Mouse (Mus musculus) ZHBTc4 (cell line): ENCODE data around the gene Parp16.

Experiments used
- DNase-seq: peaks from one replicate; pipeline ENCODE4 v3.0.0-alpha.2; 2011; ENCODE audit warnings: low read depth, low spot score

Gene Parp16

GRCm38 (mm10) chr9:65243249-65243648, 48.1 kb downstream of the Parp16 start:
- DNase-seq = no peak

DNA sequence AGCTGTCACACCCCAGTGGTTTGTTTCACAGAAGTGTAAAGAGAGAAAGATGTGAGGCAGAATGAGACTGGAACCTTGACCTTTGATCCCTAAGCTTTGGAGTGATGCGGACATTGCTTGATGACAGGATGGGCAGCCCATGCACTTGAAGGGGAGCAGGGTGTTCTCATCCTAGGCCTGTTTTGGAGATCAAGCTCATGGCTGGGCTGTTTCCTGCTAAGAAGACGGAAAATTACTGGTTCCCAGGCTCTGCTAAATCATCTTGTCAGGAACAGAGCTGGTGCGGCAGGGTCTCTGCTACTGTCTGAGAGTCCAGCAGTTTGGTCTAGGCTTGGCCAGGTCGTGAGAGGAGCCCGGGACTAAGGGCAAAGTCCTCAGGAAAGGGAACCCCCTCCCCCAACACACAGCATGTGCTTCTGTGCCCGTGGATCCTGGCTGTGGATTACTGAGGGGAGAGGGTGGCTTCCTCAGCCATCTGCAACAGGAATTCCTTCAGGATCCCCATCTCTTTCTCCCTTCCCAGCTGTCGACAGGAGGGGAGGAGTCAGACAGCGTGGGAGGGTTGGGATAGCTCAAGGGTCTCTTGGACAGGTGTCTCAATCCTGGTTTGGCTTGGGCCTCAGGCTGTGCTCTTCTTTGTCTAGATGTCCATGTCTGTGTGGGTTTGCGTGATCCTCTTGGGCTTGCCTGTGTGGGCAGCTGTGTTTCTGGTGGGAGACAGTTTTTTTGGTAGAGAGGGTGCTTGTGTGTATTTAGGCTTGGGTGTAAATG, 49.1 kb downstream of the Parp16 start:
- DNase-seq = no peak

GRCm38 (mm10) chr9:65247502-65248376, 52.6 kb downstream of the Parp16 start:
- no peak for DNase-seq

DNA sequence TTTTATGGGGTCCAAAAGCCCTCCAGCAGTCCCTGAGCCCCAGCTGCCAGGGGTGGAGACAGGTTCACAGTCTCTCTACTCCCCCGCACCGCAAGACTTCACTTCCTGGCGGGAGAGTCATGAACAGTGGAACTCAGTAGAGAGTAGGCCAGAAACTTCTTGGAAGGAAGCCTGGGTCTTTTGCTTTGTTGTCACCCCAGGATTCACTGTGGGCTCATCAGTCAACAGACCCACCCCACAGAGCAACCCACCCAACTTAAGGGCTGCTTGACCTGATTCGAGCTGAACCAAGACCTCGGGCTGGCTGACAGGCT, 53.2 kb downstream of the Parp16 start:
- no peak for DNase-seq

DNA sequence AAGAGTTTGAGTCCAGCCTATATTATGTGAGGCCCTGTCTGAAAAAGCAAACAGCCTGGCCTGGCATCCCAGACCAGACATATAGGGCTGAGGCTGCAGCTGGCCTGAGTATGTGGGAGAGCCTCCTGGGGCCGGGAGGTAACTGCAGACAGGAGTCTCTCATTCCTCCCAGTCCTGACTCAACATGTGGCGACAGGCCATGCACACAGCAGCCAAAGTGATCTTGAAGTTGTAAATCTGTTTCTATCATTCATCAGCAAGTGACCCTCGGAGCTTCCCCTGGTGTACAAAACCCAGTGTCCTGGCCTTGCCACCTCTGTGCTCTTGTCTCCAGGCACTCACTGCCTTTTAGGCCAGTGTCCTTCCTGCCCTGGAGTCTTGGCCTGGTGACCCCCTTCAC, 56.9 kb downstream of the Parp16 start:
- DNase-seq = no peak

DNA sequence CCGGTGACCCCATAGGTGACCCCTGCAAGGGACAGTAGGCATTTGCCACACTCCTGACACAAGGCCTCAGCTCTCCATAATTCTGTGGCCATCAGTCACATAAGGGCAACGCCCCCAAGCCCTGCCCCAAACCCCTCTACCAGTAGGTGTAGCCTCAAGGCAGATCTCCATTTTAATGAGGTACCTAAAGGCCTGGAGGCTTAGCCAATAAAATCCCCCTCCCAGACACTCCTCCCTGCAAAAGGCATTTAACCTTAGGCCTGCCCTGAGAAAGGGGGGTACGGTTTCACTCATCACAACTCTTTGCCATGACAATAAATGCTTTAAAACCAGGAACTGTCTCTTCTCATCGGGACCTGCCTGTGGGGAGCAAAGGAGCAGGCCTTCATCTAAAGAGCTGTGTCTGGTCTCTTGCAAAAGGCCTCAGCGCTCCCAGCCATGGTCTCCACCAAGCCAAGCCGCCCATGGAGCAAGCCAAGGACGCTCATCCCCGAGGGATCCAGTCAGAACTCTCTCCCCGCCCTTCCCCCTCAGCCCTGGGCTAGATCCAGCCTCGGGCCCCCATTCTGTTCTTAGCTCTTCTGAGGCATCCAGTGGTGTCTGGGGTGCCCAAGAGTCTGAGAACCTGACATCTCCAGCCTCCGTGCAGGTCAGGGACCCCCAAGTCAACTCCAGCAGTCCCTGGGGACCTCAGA, 60.9 kb downstream of the Parp16 start:
- peak; percentile 46 for DNase-seq

GRCm38 (mm10) chr9:65257218-65257910, 62.2 kb downstream of the Parp16 start:
- DNase-seq = peak; percentile 39

- no peak for DNase-seq
Observed at GRCm38 (mm10) chr9:65259366-65259765, 64.2 kb downstream of the Parp16 start.

DNA sequence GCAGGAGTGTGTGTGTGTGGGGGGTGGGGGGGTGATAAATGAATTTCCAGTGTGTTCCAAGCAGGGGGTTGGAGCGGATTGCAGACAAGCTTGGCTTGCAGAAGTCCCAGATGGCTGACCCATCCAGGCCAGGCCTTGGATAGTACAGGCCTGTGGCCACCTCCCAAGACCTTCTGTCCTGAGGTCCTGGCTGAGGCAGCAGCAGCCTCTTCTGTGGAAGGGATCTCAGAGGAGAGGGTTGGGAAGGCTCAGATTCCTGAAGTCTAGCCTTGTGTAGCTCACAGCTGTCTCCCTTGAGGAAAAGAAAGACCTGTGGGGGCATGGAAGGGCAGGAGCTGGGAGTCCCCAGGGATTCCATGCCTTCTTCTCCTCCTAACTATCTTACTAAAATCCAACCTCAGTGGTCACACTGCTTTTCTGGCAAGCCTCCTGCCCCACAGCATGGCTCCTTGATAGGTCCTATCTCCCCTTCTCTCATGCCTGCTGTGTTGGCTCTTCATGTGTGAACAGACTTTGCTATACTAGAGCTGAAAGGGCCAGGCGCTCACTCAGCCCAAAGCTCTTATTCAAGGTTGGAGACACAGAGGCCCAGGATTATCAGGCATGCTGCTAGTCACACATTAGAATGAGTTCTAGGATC, 66.6 kb downstream of the Parp16 start:
- no peak for DNase-seq

GRCm38 (mm10) chr9:65262641-65263120, 67.5 kb downstream of the Parp16 start:
- no peak for DNase-seq

- no peak for DNase-seq
Observed at GRCm38 (mm10) chr9:65264959-65265358, 69.8 kb downstream of the Parp16 start, which contains the start of gene Cilp. Gene Cilp, plus strand, starts transcription at chr9:65265180.

DNA sequence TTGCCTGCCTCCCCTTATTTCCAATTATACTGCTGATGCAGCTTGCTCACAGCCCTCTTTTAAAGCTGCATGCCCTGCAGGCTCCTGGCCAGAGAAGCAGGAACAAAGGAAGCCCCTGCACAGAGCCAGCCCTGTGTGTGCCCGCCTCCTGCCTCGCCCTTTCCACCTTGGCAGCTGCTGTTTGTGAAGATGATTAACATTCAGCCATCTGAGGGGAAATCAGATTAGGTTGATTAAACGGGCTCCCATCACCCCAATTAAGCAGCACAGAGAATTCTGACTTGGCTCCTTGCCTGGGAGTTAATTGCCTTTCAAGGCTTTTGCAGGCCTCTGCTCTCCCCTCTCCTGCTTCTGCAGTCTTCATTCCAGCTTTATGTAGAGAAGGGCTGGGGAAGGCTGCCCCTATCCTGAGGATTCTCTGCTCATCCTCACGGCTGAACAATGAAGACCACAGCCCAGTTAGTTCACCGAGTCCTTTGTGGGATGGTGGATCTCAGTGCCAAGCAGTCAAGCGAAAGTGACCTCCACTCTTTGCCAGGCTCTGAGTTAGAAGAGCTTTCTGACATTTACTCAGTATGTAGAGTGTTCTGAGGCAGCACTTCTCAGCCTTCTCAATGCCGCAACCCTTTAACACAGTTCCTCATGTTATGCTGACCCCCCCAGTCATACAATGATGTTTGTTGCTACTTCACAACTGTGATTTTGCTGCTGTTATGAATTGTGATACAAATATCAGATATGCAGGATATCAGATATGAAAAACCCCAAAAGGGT, 72.8 kb downstream of the Parp16 start:
- DNase-seq = no peak

- DNase-seq = no peak
Observed at GRCm38 (mm10) chr9:65273048-65273809, 78.1 kb downstream of the Parp16 start.

DNA sequence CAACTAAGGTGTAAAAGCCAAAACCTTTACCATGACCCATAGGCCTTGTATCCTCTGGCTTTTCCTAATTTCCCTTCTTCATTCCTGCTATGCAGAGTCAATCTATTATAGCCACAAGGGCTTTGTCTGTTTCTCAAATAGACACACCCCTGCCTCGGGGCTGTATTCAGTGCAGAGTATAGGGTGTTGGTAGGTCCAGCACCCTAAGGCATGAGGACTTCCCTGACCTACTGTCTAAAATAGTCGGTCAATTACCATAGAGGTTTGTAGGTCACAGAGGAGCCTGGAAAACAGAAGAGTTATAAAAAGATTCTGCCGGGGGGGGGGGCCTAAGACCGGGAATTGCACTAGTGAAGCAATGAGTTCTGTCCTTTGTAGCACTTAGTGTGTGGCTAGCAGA, 78.7 kb downstream of the Parp16 start:
- DNase-seq = peak; percentile 67

GRCm38 (mm10) chr9:65274851-65275250, 79.7 kb downstream of the Parp16 start:
- DNase-seq = peak; percentile 50

DNA sequence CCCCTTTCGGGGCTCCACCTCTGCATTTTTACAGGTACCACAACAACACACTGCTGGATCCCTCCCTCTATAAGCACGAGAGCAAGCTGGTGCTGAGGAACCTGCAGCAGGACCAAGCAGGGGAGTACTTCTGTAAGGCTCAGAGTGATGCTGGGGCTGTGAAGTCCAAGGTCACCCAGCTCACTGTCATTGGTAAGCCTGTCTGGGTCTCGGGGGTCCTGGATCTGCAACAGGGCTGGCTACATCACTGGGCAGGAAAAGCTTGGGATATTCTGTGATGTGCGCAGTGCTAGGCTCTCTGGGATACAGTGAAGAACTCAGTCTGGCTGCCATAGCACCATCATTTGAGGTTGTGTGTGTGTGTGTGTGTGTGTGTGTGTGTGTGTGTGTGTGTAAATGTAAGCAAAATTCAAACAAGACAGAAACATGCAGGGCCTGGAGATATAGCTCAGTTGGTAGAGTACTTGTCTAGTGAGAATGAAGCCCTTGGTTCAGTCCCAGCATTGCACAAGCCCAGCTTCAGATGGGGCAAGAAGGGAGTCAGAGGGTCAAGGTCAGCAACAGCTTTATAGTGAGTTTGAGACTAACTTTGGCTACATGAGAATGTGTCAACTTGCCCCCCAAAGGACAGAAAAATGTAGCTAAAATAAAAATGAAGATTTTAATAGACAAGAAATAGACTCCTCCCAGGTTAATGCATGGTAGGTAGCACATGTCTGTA, 80.8 kb downstream of the Parp16 start:
- DNase-seq = no peak

GRCm38 (mm10) chr9:65281536-65282151, 86.5 kb downstream of the Parp16 start:
- peak; percentile 30 for DNase-seq

DNA sequence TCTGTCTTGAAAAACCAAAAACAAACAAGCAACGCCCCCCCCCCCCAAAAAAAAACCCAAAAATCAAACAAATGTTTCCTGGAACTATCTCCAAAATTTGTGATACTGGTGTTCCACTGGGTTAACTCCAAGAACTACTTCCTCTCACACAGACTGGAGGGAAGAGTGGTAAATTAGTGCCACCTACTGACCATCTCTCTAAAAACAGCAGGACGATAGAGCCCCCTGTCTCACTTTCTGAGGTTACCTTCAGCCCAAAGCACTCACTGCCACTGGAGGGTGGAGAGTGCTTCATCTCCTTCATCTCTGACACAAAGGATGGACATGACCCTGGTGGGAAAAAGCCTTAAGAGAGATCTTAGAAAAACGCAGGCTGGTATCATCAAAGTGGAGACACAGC, 88.1 kb downstream of the Parp16 start:
- peak; percentile 62 for DNase-seq
